Mouse (Mus musculus): ENCODE results near the gene Dnaaf2. TPM values are rescaled to one million over a fixed set of nuclear protein-coding genes. Genes with fewer than 3 reads are reported as not detected.

Dnaaf2 gene
- polyA plus RNA-seq, 1 experiment from 2014 or later = 15.0 TPM

GRCm38 (mm10) chr12:69220613-69221277 lies 22.5 kb upstream of the Dnaaf2 start:
- DNase-seq (ENCODE audit: low spot score) (no peak), ATAC-seq (ENCODE audit: insufficient number of reproducible peaks, low FRiP score, low TSS enrichment, low read depth) (no peak)
- H3K36me3 ChIP-seq (ENCODE audit: control insufficient read depth, insufficient read depth, low read length) = peaks cover 11% of the 10 kb centered on the region; the same call in 1 of the 2 replicates
- no peaks in the 10 kb centered on the region for H3K4me1 ChIP-seq (ENCODE audit: control insufficient read depth, insufficient read depth, low read length)
- no peak overlapping the region for H3K27ac ChIP-seq (replicated peaks; ENCODE audit: low read depth, low read length)
- no peak overlapping the region for H3K4me2 ChIP-seq (ENCODE audit: low read depth, severe bottlenecking)
- H3K27me3 ChIP-seq (ENCODE audit: control insufficient read depth, insufficient read depth, low read length) = no peaks in the 10 kb centered on the region
- H3K4me3 ChIP-seq (ENCODE audit: low read depth, low read length) = no peak overlapping the region
- no peak overlapping the region for H3K9ac ChIP-seq (ENCODE audit: low read length)
- WGBS = 92% methylated on average over 17 of the region's 19 CpGs
- H3K9me3 ChIP-seq (ENCODE audit: control insufficient read depth, low read length) = no peaks in the 10 kb centered on the region

DNA sequence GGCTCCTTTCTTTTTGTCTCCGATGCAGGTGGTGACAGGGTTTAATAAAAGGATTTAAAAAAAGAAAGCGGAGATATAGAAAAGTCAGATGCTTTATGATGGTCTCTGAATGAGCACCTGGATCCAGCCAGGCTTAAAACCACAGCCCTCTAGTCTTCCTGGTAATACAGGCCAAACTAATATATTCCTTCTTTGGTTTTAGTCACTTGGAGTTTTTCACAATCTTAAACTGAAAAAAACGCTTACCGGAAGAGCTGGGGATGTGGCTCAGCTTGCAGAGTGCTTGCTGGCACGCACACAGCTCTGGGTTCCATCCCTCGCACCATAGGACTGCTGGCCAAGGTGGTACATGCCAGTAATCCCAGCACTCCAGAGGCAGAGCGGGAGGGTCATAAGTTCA lies 18.4 kb upstream of the Dnaaf2 start:
- Histone ChIP-seq H3K27me3 (ENCODE audit: control insufficient read depth, insufficient read depth, low read length) (no peaks in the 10 kb centered on the region), H3K36me3 (ENCODE audit: control insufficient read depth, insufficient read depth, low read length) (peaks cover 12% of the 10 kb centered on the region), H3K4me2 (ENCODE audit: low read depth, severe bottlenecking) (no peak overlapping the region), H3K9me3 (ENCODE audit: control insufficient read depth, low read length) (no peaks in the 10 kb centered on the region), H3K9ac (ENCODE audit: low read length) (no peak overlapping the region), H3K4me3 (ENCODE audit: low read depth, low read length) (no peak overlapping the region), H3K27ac (replicated peaks; ENCODE audit: low read depth, low read length) (no peak overlapping the region), H3K4me1 (ENCODE audit: control insufficient read depth, insufficient read depth, low read length) (no peaks in the 10 kb centered on the region)
- WGBS = 93% methylated on average over 7 of the region's 7 CpGs
- DNase-seq (ENCODE audit: low spot score) (no peak), ATAC-seq (ENCODE audit: insufficient number of reproducible peaks, low FRiP score, low TSS enrichment, low read depth) (no peak)

GRCm38 (mm10) chr12:69215000-69215785 lies 17.0 kb upstream of the Dnaaf2 start:
- no peak overlapping the region for H3K9ac ChIP-seq (ENCODE audit: low read length)
- no peaks in the 10 kb centered on the region for H3K9me3 ChIP-seq (ENCODE audit: control insufficient read depth, low read length)
- H3K36me3 ChIP-seq (ENCODE audit: control insufficient read depth, insufficient read depth, low read length) = peaks cover 9% of the 10 kb centered on the region
- no peak overlapping the region for H3K27ac ChIP-seq (replicated peaks; ENCODE audit: low read depth, low read length)
- no peaks in the 10 kb centered on the region for H3K27me3 ChIP-seq (ENCODE audit: control insufficient read depth, insufficient read depth, low read length)
- no peak overlapping the region for H3K4me2 ChIP-seq (ENCODE audit: low read depth, severe bottlenecking)
- no peak for ATAC-seq (ENCODE audit: insufficient number of reproducible peaks, low FRiP score, low TSS enrichment, low read depth)
- no peak overlapping the region for H3K4me3 ChIP-seq (ENCODE audit: low read depth, low read length)
- no peak for DNase-seq (ENCODE audit: low spot score)
- H3K4me1 ChIP-seq (ENCODE audit: control insufficient read depth, insufficient read depth, low read length) = no peaks in the 10 kb centered on the region
- WGBS = 92% methylated on average over 3 of the region's 3 CpGs

GRCm38 (mm10) chr12:69214393-69214792 lies 16.2 kb upstream of the Dnaaf2 start:
- no peak for ATAC-seq (ENCODE audit: insufficient number of reproducible peaks, low FRiP score, low TSS enrichment, low read depth)
- no peak for DNase-seq (ENCODE audit: low spot score)
- H3K36me3 ChIP-seq (ENCODE audit: control insufficient read depth, insufficient read depth, low read length) = peaks cover 8% of the 10 kb centered on the region
- no peaks in the 10 kb centered on the region for H3K9me3 ChIP-seq (ENCODE audit: control insufficient read depth, low read length)
- no peaks in the 10 kb centered on the region for H3K4me1 ChIP-seq (ENCODE audit: control insufficient read depth, insufficient read depth, low read length)
- no peak overlapping the region for H3K4me2 ChIP-seq (ENCODE audit: low read depth, severe bottlenecking)
- no peak overlapping the region for H3K27ac ChIP-seq (replicated peaks; ENCODE audit: low read depth, low read length)
- 93% methylated on average over 7 of the region's 7 CpGs for WGBS
- no peak overlapping the region for H3K4me3 ChIP-seq (ENCODE audit: low read depth, low read length)
- H3K9ac ChIP-seq (ENCODE audit: low read length) = no peak overlapping the region
- H3K27me3 ChIP-seq (ENCODE audit: control insufficient read depth, insufficient read depth, low read length) = no peaks in the 10 kb centered on the region

GRCm38 (mm10) chr12:69213186-69213777 lies 15.1 kb upstream of the Dnaaf2 start:
- DNase-seq (ENCODE audit: low spot score) (no peak), ATAC-seq (ENCODE audit: insufficient number of reproducible peaks, low FRiP score, low TSS enrichment, low read depth) (no peak)
- H3K4me3 ChIP-seq (ENCODE audit: low read depth, low read length) = no peak overlapping the region
- no peak overlapping the region for H3K9ac ChIP-seq (ENCODE audit: low read length)
- 95% methylated on average over 13 of the region's 13 CpGs for WGBS
- no peaks in the 10 kb centered on the region for H3K9me3 ChIP-seq (ENCODE audit: control insufficient read depth, low read length)
- no peaks in the 10 kb centered on the region for H3K4me1 ChIP-seq (ENCODE audit: control insufficient read depth, insufficient read depth, low read length)
- H3K27me3 ChIP-seq (ENCODE audit: control insufficient read depth, insufficient read depth, low read length) = no peaks in the 10 kb centered on the region
- H3K4me2 ChIP-seq (ENCODE audit: low read depth, severe bottlenecking) = no peak overlapping the region
- no peak overlapping the region for H3K27ac ChIP-seq (replicated peaks; ENCODE audit: low read depth, low read length)
- peaks cover 11% of the 10 kb centered on the region for H3K36me3 ChIP-seq (ENCODE audit: control insufficient read depth, insufficient read depth, low read length)

GRCm38 (mm10) chr12:69211057-69211456 lies 12.8 kb upstream of the Dnaaf2 start:
- no peak overlapping the region for H3K27ac ChIP-seq (replicated peaks; ENCODE audit: low read depth, low read length)

DNA sequence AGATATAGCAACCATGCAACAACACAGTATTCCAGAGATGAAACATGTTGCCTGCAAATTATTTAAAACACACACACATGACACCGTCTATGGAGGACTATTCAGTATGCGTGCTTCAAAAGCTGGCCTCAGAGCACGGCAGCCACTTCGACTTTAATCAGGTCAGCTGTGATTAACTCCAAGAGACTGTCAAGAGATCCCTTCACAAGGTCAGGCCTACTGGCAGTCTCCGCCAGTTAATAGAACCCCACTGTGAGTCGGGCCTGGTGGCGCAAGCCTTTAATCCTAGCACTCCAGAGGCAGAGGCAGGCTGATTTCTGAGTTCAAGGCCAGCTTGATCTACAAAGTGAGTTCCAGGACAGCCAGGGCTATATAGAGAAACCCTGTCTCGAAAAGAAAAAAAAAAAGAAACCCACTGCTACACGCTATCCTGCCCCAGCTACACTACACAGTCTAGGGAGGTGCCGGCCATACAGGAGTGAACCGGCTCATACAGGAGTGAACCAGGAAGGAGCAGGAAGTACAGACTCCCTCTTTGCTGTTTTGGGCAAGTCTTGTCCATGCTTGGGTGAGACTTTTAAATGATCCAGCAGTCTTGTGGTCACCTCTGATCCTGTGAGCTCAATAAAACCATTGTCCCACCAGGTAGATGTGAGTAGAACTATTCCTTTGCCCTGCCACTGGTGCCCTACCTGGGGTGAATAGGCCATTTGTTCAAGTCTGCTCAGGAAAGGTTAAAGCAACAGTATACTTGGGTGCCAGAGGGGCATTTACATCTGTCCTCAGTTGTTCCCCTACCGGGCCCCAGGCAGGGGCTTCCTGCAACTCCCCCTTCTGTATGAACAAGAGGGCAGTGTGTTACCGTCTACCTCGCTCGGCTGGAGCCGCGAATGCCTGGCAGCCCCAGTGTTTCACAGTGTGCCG lies 12.1 kb upstream of the Dnaaf2 start:
- ATAC-seq (ENCODE audit: insufficient number of reproducible peaks, low FRiP score, low TSS enrichment, low read depth) (peak; percentile 55; the same call in 1 of the 2 replicates), DNase-seq (ENCODE audit: low spot score) (no peak)
- Histone ChIP-seq H3K27ac (replicated peaks; ENCODE audit: low read depth, low read length) (no peak overlapping the region), H3K36me3 (ENCODE audit: control insufficient read depth, insufficient read depth, low read length) (peaks cover 15% of the 10 kb centered on the region), H3K4me1 (ENCODE audit: control insufficient read depth, insufficient read depth, low read length) (no peaks in the 10 kb centered on the region), H3K4me2 (ENCODE audit: low read depth, severe bottlenecking) (no peak overlapping the region), H3K4me3 (ENCODE audit: low read depth, low read length) (no peak overlapping the region), H3K9me3 (ENCODE audit: control insufficient read depth, low read length) (no peaks in the 10 kb centered on the region), H3K27me3 (ENCODE audit: control insufficient read depth, insufficient read depth, low read length) (no peaks in the 10 kb centered on the region), H3K9ac (ENCODE audit: low read length) (no peak overlapping the region)
- WGBS = 93% methylated on average over 18 of the region's 18 CpGs

More at GRCm38 (mm10) chr12:69211057-69211456, 12.8 kb upstream of the Dnaaf2 start:
- H3K36me3 ChIP-seq (ENCODE audit: control insufficient read depth, insufficient read depth, low read length) = peaks cover 15% of the 10 kb centered on the region
- H3K4me1 ChIP-seq (ENCODE audit: control insufficient read depth, insufficient read depth, low read length) = no peaks in the 10 kb centered on the region
- H3K9ac ChIP-seq (ENCODE audit: low read length) = no peak overlapping the region
- H3K27me3 ChIP-seq (ENCODE audit: control insufficient read depth, insufficient read depth, low read length) = no peaks in the 10 kb centered on the region
- ATAC-seq (ENCODE audit: insufficient number of reproducible peaks, low FRiP score, low TSS enrichment, low read depth) = no peak
- 87% methylated on average over 5 of the region's 5 CpGs for WGBS
- no peak overlapping the region for H3K4me3 ChIP-seq (ENCODE audit: low read depth, low read length)
- H3K4me2 ChIP-seq (ENCODE audit: low read depth, severe bottlenecking) = no peak overlapping the region
- no peak for DNase-seq (ENCODE audit: low spot score)
- no peaks in the 10 kb centered on the region for H3K9me3 ChIP-seq (ENCODE audit: control insufficient read depth, low read length)

DNA sequence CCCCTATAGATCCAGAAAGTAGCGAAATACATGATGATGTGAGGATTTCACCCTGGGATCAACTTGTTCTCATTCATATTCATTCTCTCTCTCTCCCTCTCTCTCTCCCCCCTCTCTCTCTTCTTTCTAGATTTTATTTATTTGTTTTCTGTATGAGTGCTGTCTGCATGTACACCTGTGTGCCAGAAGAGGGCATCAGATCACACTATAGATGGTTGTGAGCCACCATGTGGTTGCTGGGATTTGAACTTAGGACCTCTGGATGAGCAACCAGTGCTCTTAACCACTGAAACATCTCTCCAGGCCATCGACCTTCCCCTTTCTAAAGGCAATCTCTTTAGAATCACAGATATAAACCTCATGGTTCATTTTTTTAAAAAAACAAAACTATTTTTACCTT lies 10.3 kb upstream of the Dnaaf2 start:
- no peak overlapping the region for H3K4me2 ChIP-seq (ENCODE audit: low read depth, severe bottlenecking)
- H3K9me3 ChIP-seq (ENCODE audit: control insufficient read depth, low read length) = no peaks in the 10 kb centered on the region
- no peak overlapping the region for H3K27ac ChIP-seq (replicated peaks; ENCODE audit: low read depth, low read length)
- DNase-seq (ENCODE audit: low spot score) = no peak
- ATAC-seq (ENCODE audit: insufficient number of reproducible peaks, low FRiP score, low TSS enrichment, low read depth) = no peak
- no peak overlapping the region for H3K9ac ChIP-seq (ENCODE audit: low read length)
- no peaks in the 10 kb centered on the region for H3K27me3 ChIP-seq (ENCODE audit: control insufficient read depth, insufficient read depth, low read length)
- H3K4me1 ChIP-seq (ENCODE audit: control insufficient read depth, insufficient read depth, low read length) = no peaks in the 10 kb centered on the region
- H3K36me3 ChIP-seq (ENCODE audit: control insufficient read depth, insufficient read depth, low read length) = peaks cover 15% of the 10 kb centered on the region
- H3K4me3 ChIP-seq (ENCODE audit: low read depth, low read length) = no peak overlapping the region
- WGBS = 84% methylated on average over 2 of the region's 2 CpGs
